In genomic region chr10:128919966-128920365, GRCm38 (mm10) we compare ENCODE assay signal across 9 mouse cellular contexts. TPM values are rescaled to one million over a fixed set of nuclear protein-coding genes. Genes with fewer than 3 reads are reported as not detected.
DNase-seq lines count a peak whose midpoint lies in the region; ATAC-seq lines count a peak whose summit lies in the region.
"Had no signal": no experiment of that assay in that cellular context is flagged by ENCODE, and none has a peak within 500 bp of the region (broad histone marks: within the 10 kb centered on the region; RNA-seq: fewer than 3 reads in every experiment).

No protein-coding gene starts in this region.

- no peak overlapping the region for H3K9ac ChIP-seq in kidney, embryonic 16.5 days (replicated peaks; ENCODE audit: low read length)
- H3K9ac ChIP-seq in midbrain, embryonic 16.5 days (ENCODE audit: low read depth, low read length) = no peak overlapping the region

- H3K27ac ChIP-seq in kidney, embryonic 16.5 days (ENCODE audit: low read length) = peak overlapping the region; percentile 76; the same call in 1 of the 2 replicates
- no peak overlapping the region for H3K27ac ChIP-seq in embryonic facial prominence, embryonic 10.5 days (replicated peaks)
- H3K27ac ChIP-seq in midbrain, embryonic 16.5 days (ENCODE audit: low read length) = peak overlapping the region; percentile 48; the same call in 1 of the 2 replicates
- H3K27ac ChIP-seq: macrophage had no signal

- no peak overlapping the region for H3K4me3 ChIP-seq in kidney, embryonic 16.5 days (ENCODE audit: low read length)
- H3K4me3 ChIP-seq in embryonic facial prominence, embryonic 10.5 days = no peak overlapping the region
- H3K4me3 ChIP-seq in midbrain, embryonic 16.5 days (ENCODE audit: low read depth, low read length) = no peak overlapping the region

- no peak overlapping the region for H3K4me2 ChIP-seq in kidney, embryonic 16.5 days (replicated peaks; ENCODE audit: low read depth, low read length)
- H3K4me2 ChIP-seq in midbrain, embryonic 16.5 days (ENCODE audit: low read length) = no peak overlapping the region

- ATAC-seq in kidney, embryonic 16.5 days (ENCODE audit: low FRiP score, low TSS enrichment) = no peak
- ATAC-seq in midbrain, embryonic 16.5 days = no peak

- H3K4me1 ChIP-seq in kidney, embryonic 16.5 days (ENCODE audit: insufficient read depth, low read length) = peaks cover 48% of the 10 kb centered on the region
- peaks cover 51% of the 10 kb centered on the region for H3K4me1 ChIP-seq in embryonic facial prominence, embryonic 10.5 days
- H3K4me1 ChIP-seq in midbrain, embryonic 16.5 days (ENCODE audit: control insufficient read depth, insufficient read depth, low read length) = peaks cover 18% of the 10 kb centered on the region

- no peaks in the 10 kb centered on the region for H3K9me3 ChIP-seq in kidney, embryonic 16.5 days (ENCODE audit: low read length)
- no peaks in the 10 kb centered on the region for H3K9me3 ChIP-seq in embryonic facial prominence, embryonic 10.5 days
- H3K9me3 ChIP-seq in midbrain, embryonic 16.5 days (replicated peaks; ENCODE audit: control insufficient read depth, low read length, poor library complexity, severe bottlenecking) = no peaks in the 10 kb centered on the region

- H3K27me3 ChIP-seq in kidney, embryonic 16.5 days (ENCODE audit: insufficient read depth, low read length) = no peaks in the 10 kb centered on the region
- no peaks in the 10 kb centered on the region for H3K27me3 ChIP-seq in embryonic facial prominence, embryonic 10.5 days (replicated peaks; ENCODE audit: low read depth, poor library complexity, severe bottlenecking)
- no peaks in the 10 kb centered on the region for H3K27me3 ChIP-seq in midbrain, embryonic 16.5 days (ENCODE audit: control insufficient read depth, insufficient read depth, low read depth, low read length)

- H3K36me3 ChIP-seq in kidney, embryonic 16.5 days (ENCODE audit: insufficient read depth, low read length) = peaks cover 30% of the 10 kb centered on the region
- H3K36me3 ChIP-seq in embryonic facial prominence, embryonic 10.5 days (replicated peaks) = peaks cover 50% of the 10 kb centered on the region
- no peaks in the 10 kb centered on the region for H3K36me3 ChIP-seq in midbrain, embryonic 16.5 days (ENCODE audit: control insufficient read depth, insufficient read depth, low read length)

- DNase-seq in cerebellum, adult 9-10 months = peak; percentile 25
- no peak for DNase-seq in cerebellum, adult 11 months
- DNase-seq in kidney, postnatal 14 days = no peak
- peak; percentile 8 for DNase-seq in embryonic facial prominence, embryonic 10.5 days (ENCODE audit: low spot score)
- DNase-seq in thymus, postnatal 10 days (ENCODE audit: low spot score in 2 of 2) = no peak
- DNase-seq in urinary bladder, postnatal 10 days (ENCODE audit: low spot score) = no peak

- 81% methylated on average over 7 of the region's 7 CpGs for WGBS in kidney, embryonic 16.5 days
- 84% methylated on average over 7 of the region's 7 CpGs for WGBS in embryonic facial prominence, embryonic 10.5 days
- WGBS in midbrain, embryonic 16.5 days = 84% methylated on average over 7 of the region's 7 CpGs

RNA-seq across cellular contexts. Expression of gene Rdh5, which starts 2.7 kb away (rescaled TPM):
- 17.7 and 20.5 TPM in 2 replicates for polyA plus RNA-seq in kidney, embryonic 16.5 days (2015; fragmentation: Nextera tagmentation; extraction: Ambion mirVana)
- polyA plus RNA-seq in embryonic facial prominence, embryonic 10.5 days (2016; fragmentation: Nextera tagmentation; extraction: Ambion mirVana) = 11.2 and 11.9 TPM in 2 replicates
- polyA plus RNA-seq in midbrain, embryonic 16.5 days (2015; fragmentation: Nextera tagmentation; extraction: Ambion mirVana) = 13.6 TPM in 2 replicates

RNA-seq across cellular contexts. Expression of gene Bloc1s1, which starts 3.9 kb away (rescaled TPM):
- polyA plus RNA-seq in kidney, embryonic 16.5 days (2015; fragmentation: Nextera tagmentation; extraction: Ambion mirVana) = 227 and 234 TPM in 2 replicates
- 185 and 186 TPM in 2 replicates for polyA plus RNA-seq in embryonic facial prominence, embryonic 10.5 days (2016; fragmentation: Nextera tagmentation; extraction: Ambion mirVana)
- polyA plus RNA-seq in midbrain, embryonic 16.5 days (2015; fragmentation: Nextera tagmentation; extraction: Ambion mirVana) = 227 and 228 TPM in 2 replicates

RNA-seq across cellular contexts. Expression of gene Itga7, which starts 13.7 kb away (rescaled TPM):
- 3.9 and 4.0 TPM in 2 replicates for polyA plus RNA-seq in kidney, embryonic 16.5 days (2015; fragmentation: Nextera tagmentation; extraction: Ambion mirVana)
- polyA plus RNA-seq in embryonic facial prominence, embryonic 10.5 days (2016; fragmentation: Nextera tagmentation; extraction: Ambion mirVana) = 1.8 and 2.7 TPM in 2 replicates
- 6.1 and 9.2 TPM in 2 replicates for polyA plus RNA-seq in midbrain, embryonic 16.5 days (2015; fragmentation: Nextera tagmentation; extraction: Ambion mirVana)
- polyA plus RNA-seq: macrophage had no signal

RNA-seq across cellular contexts. Expression of gene Cd63, which starts 19.2 kb away (rescaled TPM):
- 775 and 850 TPM in 2 replicates for polyA plus RNA-seq in kidney, embryonic 16.5 days (2015; fragmentation: Nextera tagmentation; extraction: Ambion mirVana)
- polyA plus RNA-seq in embryonic facial prominence, embryonic 10.5 days (2016; fragmentation: Nextera tagmentation; extraction: Ambion mirVana) = 274 and 319 TPM in 2 replicates
- polyA plus RNA-seq in midbrain, embryonic 16.5 days (2015; fragmentation: Nextera tagmentation; extraction: Ambion mirVana) = 152 and 195 TPM in 2 replicates

RNA-seq across cellular contexts. Expression of gene Gdf11, which starts 28.4 kb away (rescaled TPM):
- polyA plus RNA-seq in kidney, embryonic 16.5 days (2015; fragmentation: Nextera tagmentation; extraction: Ambion mirVana) = 6.8 and 7.8 TPM in 2 replicates
- 11.8 and 12.0 TPM in 2 replicates for polyA plus RNA-seq in embryonic facial prominence, embryonic 10.5 days (2016; fragmentation: Nextera tagmentation; extraction: Ambion mirVana)
- 7.6 and 7.9 TPM in 2 replicates for polyA plus RNA-seq in midbrain, embryonic 16.5 days (2015; fragmentation: Nextera tagmentation; extraction: Ambion mirVana)

Comparison
In these comparisons a context has a peak if more than half of its experiments do, and no peak if none do; other contexts are left out.
1. DNase-seq: peak in cerebellum, adult 9-10 months (single experiment) and embryonic facial prominence, embryonic 10.5 days (single experiment); none in cerebellum, adult 11 months (single experiment), kidney, postnatal 14 days (single experiment), thymus, postnatal 10 days (0 of 2) and urinary bladder, postnatal 10 days (single experiment).